Mouse (Mus musculus) forebrain, embryonic 15.5 days (tissue): ENCODE measurements around the gene Rpf2. TPM values are rescaled to one million over a fixed set of nuclear protein-coding genes. Genes with fewer than 3 reads are reported as not detected.
A peak's percentile ranks its signal among the peaks of the same experiment; 100 is the strongest.

Experiments used
- ATAC-seq: fragments of 200-750 bp; cut with Nextera tagmentation; replicated peaks from 2 replicates; pipeline ENCODE4 v1.8.0; 2017; ENCODE audit warnings: mild to moderate bottlenecking, moderate TSS enrichment, moderate library complexity
- H3K27ac ChIP-seq: fragments of 300-500 bp; sonication (generic); replicated peaks from 2 replicates; pipeline ENCODE4 v1.5.1; 2015; ENCODE audit warnings: mild to moderate bottlenecking, inconsistent platforms
- H3K27me3 ChIP-seq: fragments of 300-500 bp; sonication (generic); 2 replicates; pipeline ENCODE4 v1.6.1; 2015; ENCODE audit warnings: inconsistent platforms
- H3K36me3 ChIP-seq: fragments of 300-500 bp; sonication (generic); 2 replicates; pipeline ENCODE4 v1.6.1; 2015; ENCODE audit warnings: mild to moderate bottlenecking, inconsistent platforms
- H3K4me1 ChIP-seq: fragments of 300-500 bp; sonication (generic); 2 replicates; pipeline ENCODE4 v1.6.1; 2015; ENCODE audit warnings: inconsistent platforms
- H3K4me2 ChIP-seq: fragments of 300-500 bp; sonication (generic); replicated peaks from 2 replicates; pipeline ENCODE4 v1.6.1; 2015; ENCODE audit warnings: mild to moderate bottlenecking, inconsistent platforms
- H3K4me3 ChIP-seq: fragments of 300-500 bp; sonication (generic); 2 replicates; pipeline ENCODE4 v1.5.1; 2015; ENCODE audit warnings: mild to moderate bottlenecking, inconsistent platforms
- H3K9ac ChIP-seq: fragments of 300-500 bp; sonication (generic); replicated peaks from 2 replicates; pipeline ENCODE4 v1.6.1; 2015; ENCODE audit warnings: mild to moderate bottlenecking, inconsistent platforms
- H3K9me3 ChIP-seq: fragments of 300-500 bp; sonication (generic); 2 replicates; pipeline ENCODE4 v1.6.1; 2016; ENCODE audit warnings: inconsistent platforms
- WGBS: fragments of 180-500 bp; shearing (Covaris S2); methylation state at CpG from one replicate; pipeline ENCODE4 v1.1.7; 2015; ENCODE audit warnings: mixed read lengths; 5-methylcytosine and 5-hydroxymethylcytosine counted together
- polyA plus RNA-seq: library from polyadenylated mRNA; unstranded; fragments of >200 nt; fragmentation: Nextera tagmentation; extraction: Ambion mirVana; gene quantifications from 2 replicates; pipeline ENCODE4 v1.2.1, GENCODE M21; 2015

Gene Rpf2
- polyA plus RNA-seq, 1 experiment from 2014 or later: 72.9 TPM

DNA sequence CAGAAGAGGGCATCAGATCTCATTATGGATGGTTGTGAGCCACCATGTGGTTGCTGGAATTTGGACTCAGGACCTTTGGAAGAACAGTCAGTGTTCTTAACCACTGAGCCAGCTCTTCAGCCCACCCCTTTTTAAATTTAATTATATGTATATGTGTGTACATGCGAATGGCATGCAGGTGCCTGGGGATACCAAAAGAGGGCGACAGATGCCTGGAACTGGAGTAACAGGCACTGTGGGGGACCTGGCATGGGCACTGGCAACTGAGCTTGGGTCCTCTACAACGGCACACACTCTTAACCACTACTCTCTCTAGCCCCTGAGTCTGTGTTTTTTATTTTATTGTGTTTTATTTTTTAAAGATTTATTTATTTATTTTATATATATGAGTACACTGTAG lies 18.1 kb upstream of the Rpf2 start:
- no peak for ATAC-seq
- 93% methylated on average over 3 of the region's 3 CpGs for WGBS
- H3K9me3 ChIP-seq: no peaks in the 10 kb centered on the region

GRCm38 (mm10) chr10:40263691-40264090 lies 16.9 kb upstream of the Rpf2 start:
- no peaks in the 10 kb centered on the region for H3K36me3 ChIP-seq
- H3K27ac ChIP-seq: no peak overlapping the region
- H3K4me2 ChIP-seq: no peak overlapping the region
- H3K9ac ChIP-seq: no peak overlapping the region
- H3K4me1 ChIP-seq: peaks cover 2% of the 10 kb centered on the region; the same call in 1 of the 2 replicates
- H3K27me3 ChIP-seq: no peaks in the 10 kb centered on the region
- ATAC-seq: no peak
- H3K4me3 ChIP-seq: no peak overlapping the region
- H3K9me3 ChIP-seq: no peaks in the 10 kb centered on the region
- WGBS: 65% methylated on average over 4 of the region's 4 CpGs

More for the DNA sequence above, 18.1 kb upstream of the Rpf2 start:
- no peak overlapping the region for H3K27ac ChIP-seq
- H3K4me3 ChIP-seq: no peak overlapping the region
- H3K9ac ChIP-seq: no peak overlapping the region
- no peak overlapping the region for H3K4me2 ChIP-seq
- no peaks in the 10 kb centered on the region for H3K4me1 ChIP-seq
- no peaks in the 10 kb centered on the region for H3K36me3 ChIP-seq
- no peaks in the 10 kb centered on the region for H3K27me3 ChIP-seq

GRCm38 (mm10) chr10:40262200-40262599 lies 15.4 kb upstream of the Rpf2 start:
- H3K4me1 ChIP-seq: peaks cover 3% of the 10 kb centered on the region; the same call in 1 of the 2 replicates
- H3K4me3 ChIP-seq: no peak overlapping the region
- H3K9me3 ChIP-seq: no peaks in the 10 kb centered on the region
- no peak overlapping the region for H3K27ac ChIP-seq
- no peaks in the 10 kb centered on the region for H3K27me3 ChIP-seq
- H3K36me3 ChIP-seq: no peaks in the 10 kb centered on the region
- 86% methylated on average over 6 of the region's 6 CpGs for WGBS
- H3K9ac ChIP-seq: no peak overlapping the region
- H3K4me2 ChIP-seq: no peak overlapping the region
- ATAC-seq: no peak

DNA sequence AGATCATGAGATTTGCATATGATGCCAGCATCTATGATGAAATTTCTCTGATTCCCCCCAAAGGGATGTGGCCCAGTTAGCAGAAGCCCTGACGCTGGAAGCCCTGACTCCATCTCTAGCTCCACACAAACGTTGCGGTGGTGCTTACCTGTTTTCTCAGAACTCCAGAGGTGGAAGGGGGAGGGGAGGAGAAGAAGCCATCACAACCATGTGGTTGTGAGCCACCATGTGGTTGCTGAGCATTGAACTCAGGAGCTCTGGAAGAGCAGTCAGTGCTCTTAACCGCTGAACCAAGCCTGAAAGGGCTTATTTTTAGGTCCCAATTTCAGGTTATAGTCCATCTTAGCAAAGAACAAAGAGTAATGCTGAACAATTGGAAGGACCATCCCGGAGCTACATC lies 13.5 kb upstream of the Rpf2 start:
- H3K27ac ChIP-seq: no peak overlapping the region
- no peak overlapping the region for H3K4me2 ChIP-seq
- 54% methylated on average over 5 of the region's 5 CpGs for WGBS
- H3K36me3 ChIP-seq: no peaks in the 10 kb centered on the region
- no peak overlapping the region for H3K9ac ChIP-seq
- H3K27me3 ChIP-seq: no peaks in the 10 kb centered on the region
- H3K9me3 ChIP-seq: no peaks in the 10 kb centered on the region
- no peak overlapping the region for H3K4me3 ChIP-seq
- H3K4me1 ChIP-seq: peaks cover 13% of the 10 kb centered on the region
- no peak for ATAC-seq

GRCm38 (mm10) chr10:40259542-40259941 lies 12.7 kb upstream of the Rpf2 start:
- Histone ChIP-seq H3K9ac (no peak overlapping the region), H3K27ac (no peak overlapping the region), H3K27me3 (no peaks in the 10 kb centered on the region), H3K36me3 (no peaks in the 10 kb centered on the region), H3K4me1 (peaks cover 13% of the 10 kb centered on the region), H3K9me3 (no peaks in the 10 kb centered on the region), H3K4me2 (0 out of 2 replicates have a peak overlapping the region, but pooled peaks have one; percentile 86), H3K4me3 (no peak overlapping the region)
- WGBS: 23% methylated on average over 8 of the region's 8 CpGs
- no peak for ATAC-seq

DNA sequence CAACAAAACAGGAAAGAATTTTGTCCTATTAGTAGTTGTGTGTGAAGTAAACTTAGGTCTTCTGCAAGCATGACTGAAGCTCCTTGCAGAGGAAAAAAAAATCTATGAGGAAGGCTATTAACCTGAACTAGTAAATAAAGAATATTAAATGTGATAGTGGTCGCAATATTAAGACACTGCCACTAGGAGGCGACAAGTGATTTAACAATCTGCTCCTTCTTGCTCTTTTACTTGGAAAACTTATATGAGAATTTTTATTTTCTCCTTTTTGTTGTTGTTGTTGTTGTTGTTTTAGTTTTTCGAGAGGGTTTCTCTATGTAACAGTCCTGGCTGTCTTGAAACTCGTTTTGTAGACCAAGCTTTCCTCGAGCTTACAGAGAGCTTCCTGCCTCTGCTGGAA lies 12.1 kb upstream of the Rpf2 start:
- peak overlapping the region; percentile 97 for H3K27ac ChIP-seq
- H3K9ac ChIP-seq: peak overlapping the region; percentile 31; the same call in 1 of the 2 replicates
- WGBS: 5% methylated on average over 5 of the region's 5 CpGs
- peak overlapping the region; percentile 68 for H3K4me3 ChIP-seq
- no peaks in the 10 kb centered on the region for H3K9me3 ChIP-seq
- H3K27me3 ChIP-seq: no peaks in the 10 kb centered on the region
- no peak for ATAC-seq
- peak overlapping the region; percentile 86 for H3K4me2 ChIP-seq
- H3K36me3 ChIP-seq: 0 out of 2 replicates have a peak, but pooled peaks cover 4% of the 10 kb centered on the region
- peaks cover 13% of the 10 kb centered on the region for H3K4me1 ChIP-seq

DNA sequence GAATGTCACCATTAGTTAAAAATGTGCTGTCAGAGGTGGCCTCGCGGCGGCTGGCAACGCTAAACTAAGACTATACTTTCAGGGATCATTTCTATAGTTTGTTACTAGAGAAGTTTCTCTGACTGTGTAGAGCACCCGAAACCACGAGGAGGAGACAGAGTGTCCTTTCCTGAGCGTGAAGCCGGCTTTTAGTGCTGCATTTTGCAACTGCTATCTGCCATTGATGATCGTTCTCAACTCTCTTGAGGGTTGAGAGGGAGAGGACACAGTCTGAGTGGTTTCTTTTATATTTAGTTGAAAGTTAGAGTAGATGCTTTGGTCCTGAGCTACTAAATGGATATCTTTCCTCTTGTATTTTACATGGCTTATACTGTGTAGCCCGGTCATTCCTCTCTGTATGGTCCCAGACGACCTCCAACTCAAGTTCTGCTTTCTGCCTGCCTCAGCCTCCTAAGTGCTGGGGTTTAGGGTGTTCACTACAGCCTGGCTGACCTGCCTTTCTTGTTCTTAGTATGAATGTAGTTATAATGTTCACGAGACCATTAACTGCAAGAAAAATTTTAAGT lies 11.6 kb upstream of the Rpf2 start:
- H3K4me2 ChIP-seq: peak overlapping the region; percentile 86
- H3K36me3 ChIP-seq: peaks cover 7% of the 10 kb centered on the region
- peak overlapping the region; percentile 31 for H3K9ac ChIP-seq
- no peaks in the 10 kb centered on the region for H3K9me3 ChIP-seq
- H3K27me3 ChIP-seq: no peaks in the 10 kb centered on the region
- peaks cover 13% of the 10 kb centered on the region for H3K4me1 ChIP-seq
- ATAC-seq: peak; percentile 77
- H3K4me3 ChIP-seq: peak overlapping the region; percentile 68
- under 1% methylated on average over 12 of the region's 12 CpGs for WGBS
- H3K27ac ChIP-seq: peak overlapping the region; percentile 97

GRCm38 (mm10) chr10:40257414-40258255 lies 10.8 kb upstream of the Rpf2 start, which contains the start of gene Gtf3c6:
Gene Gtf3c6, minus strand, starts transcription at chr10:40258108.
- WGBS: under 1% methylated on average over 43 of the region's 43 CpGs
- Histone ChIP-seq H3K9ac (peak within 1 kb of the TSS; percentile 90), H3K4me2 (peak within 1 kb of the TSS; percentile 86), H3K27ac (peak within 1 kb of the TSS; percentile 97), H3K4me3 (peak within 1 kb of the TSS; percentile 68), H3K4me1 (peaks cover 13% of the 10 kb centered on the region), H3K27me3 (no peaks in the 10 kb centered on the region), H3K9me3 (no peaks in the 10 kb centered on the region), H3K36me3 (peaks cover 14% of the 10 kb centered on the region)
- ATAC-seq: peak; percentile 81

DNA sequence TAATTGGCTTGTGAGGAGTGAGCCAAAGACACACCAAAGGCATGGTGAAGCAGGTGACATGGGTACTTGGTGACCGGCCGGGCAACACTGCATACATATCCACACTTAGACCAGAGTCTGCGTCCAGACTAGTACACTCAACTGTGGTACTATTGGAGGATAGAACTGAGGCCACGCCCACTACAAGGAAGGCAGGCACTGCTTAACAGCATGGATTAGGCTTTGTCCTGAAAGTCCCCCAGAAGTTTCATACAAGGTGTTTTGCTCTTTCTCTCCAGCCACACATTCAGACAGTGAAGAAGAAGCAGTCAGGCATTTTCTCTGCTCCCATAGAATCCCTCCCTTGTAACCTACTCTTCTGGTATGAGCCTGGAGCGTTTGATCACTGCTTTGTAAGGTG lies 9.9 kb upstream of the Rpf2 start:
- peak overlapping the region; percentile 68 for H3K4me3 ChIP-seq
- peaks cover 13% of the 10 kb centered on the region for H3K4me1 ChIP-seq
- H3K9ac ChIP-seq: peak overlapping the region; percentile 90
- peak overlapping the region; percentile 86 for H3K4me2 ChIP-seq
- H3K27me3 ChIP-seq: no peaks in the 10 kb centered on the region
- WGBS: under 1% methylated on average over 5 of the region's 5 CpGs
- H3K9me3 ChIP-seq: no peaks in the 10 kb centered on the region
- ATAC-seq: peak; percentile 78
- peak overlapping the region; percentile 97 for H3K27ac ChIP-seq
- peaks cover 24% of the 10 kb centered on the region for H3K36me3 ChIP-seq

- H3K4me2 ChIP-seq: no peak overlapping the region
- peaks cover 54% of the 10 kb centered on the region for H3K36me3 ChIP-seq
- no peaks in the 10 kb centered on the region for H3K27me3 ChIP-seq
- no peak overlapping the region for H3K9ac ChIP-seq
- no peak overlapping the region for H3K27ac ChIP-seq
- 91% methylated on average over 6 of the region's 6 CpGs for WGBS
- no peak overlapping the region for H3K4me3 ChIP-seq
- ATAC-seq: no peak
- H3K9me3 ChIP-seq: no peaks in the 10 kb centered on the region
- H3K4me1 ChIP-seq: peaks cover 8% of the 10 kb centered on the region; the same call in 1 of the 2 replicates
These were observed 4.1 kb upstream of the Rpf2 start for GRCm38 (mm10) chr10:40250969-40251368.

GRCm38 (mm10) chr10:40249625-40250024 lies 2.8 kb upstream of the Rpf2 start:
- ATAC-seq: no peak
- Histone ChIP-seq H3K4me1 (peaks cover 15% of the 10 kb centered on the region), H3K27ac (no peak overlapping the region), H3K4me2 (no peak overlapping the region), H3K27me3 (no peaks in the 10 kb centered on the region), H3K9me3 (no peaks in the 10 kb centered on the region), H3K9ac (no peak overlapping the region), H3K36me3 (peaks cover 54% of the 10 kb centered on the region), H3K4me3 (no peak overlapping the region)
- WGBS: 88% methylated on average over 9 of the region's 9 CpGs

DNA sequence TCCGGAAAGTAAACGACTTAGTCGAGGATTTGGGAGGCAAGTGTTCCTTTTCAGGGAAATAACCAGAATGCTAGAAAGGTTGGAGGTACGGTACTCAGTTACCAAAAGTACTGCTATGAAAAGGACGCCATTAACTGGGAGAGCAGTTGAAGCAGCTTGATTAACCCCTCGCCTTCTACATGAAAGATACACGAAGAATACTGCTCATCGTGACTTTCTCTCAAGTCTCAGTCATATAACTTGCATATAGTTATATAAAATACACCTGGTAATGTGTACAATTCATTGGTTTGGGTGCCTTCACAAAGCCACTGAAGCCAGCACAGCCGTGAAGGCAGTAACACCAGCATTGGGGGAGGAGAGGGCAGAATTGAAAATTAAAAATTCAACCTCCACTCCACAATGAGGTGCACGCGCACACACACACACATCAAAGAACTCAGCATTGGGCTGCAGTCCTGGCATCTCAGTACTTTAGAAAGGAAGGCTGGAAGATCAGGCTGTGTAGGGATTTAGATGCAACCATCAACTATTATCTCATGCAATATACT lies 405 bp upstream of the Rpf2 start:
- Histone ChIP-seq H3K9me3 (no peaks in the 10 kb centered on the region), H3K9ac (peak overlapping the region; percentile 51), H3K27ac (peak overlapping the region; percentile 80), H3K4me3 (peak overlapping the region; percentile 58), H3K4me2 (peak overlapping the region; percentile 76), H3K4me1 (peaks cover 15% of the 10 kb centered on the region), H3K36me3 (peaks cover 53% of the 10 kb centered on the region), H3K27me3 (no peaks in the 10 kb centered on the region)
- 31% methylated on average over 11 of the region's 11 CpGs for WGBS
- ATAC-seq: peak; percentile 55
